Comparison of ENCODE assay signal across 10 mouse cellular contexts in genomic region chr11:49934322-49934721, GRCm38 (mm10). TPM values are rescaled to one million over a fixed set of nuclear protein-coding genes. Genes with fewer than 3 reads are reported as not detected.
A peak's percentile ranks its signal among the peaks of the same experiment; 100 is the strongest.
DNase-seq lines count a peak whose midpoint lies in the region; TF ChIP-seq lines count a peak whose summit lies in the region.
"Had no signal": no experiment of that assay in that cellular context is flagged by ENCODE, and none has a peak within 500 bp of the region (broad histone marks: within the 10 kb centered on the region; RNA-seq: fewer than 3 reads in every experiment).

No protein-coding gene starts in this region.

- no peaks in the 10 kb centered on the region for H3K36me3 ChIP-seq in embryonic facial prominence, embryonic 10.5 days (replicated peaks)
- H3K36me3 ChIP-seq: midbrain, embryonic 12.5 days had no signal

- 65% methylated on average over 10 of the region's 10 CpGs for WGBS in embryonic facial prominence, embryonic 10.5 days

- no peak overlapping the region for H3K4me3 ChIP-seq in layer of hippocampus, adult 2 months
- no peak overlapping the region for H3K4me3 ChIP-seq in embryonic fibroblast, embryonic 13.5 days (ENCODE audit: insufficient read depth, low read length)
- H3K4me3 ChIP-seq in embryonic facial prominence, embryonic 10.5 days, result no peak overlapping the region
- H3K4me3 ChIP-seq: erythroblast, embryonic 14.5 days; midbrain, embryonic 12.5 days had no signal

- no peaks in the 10 kb centered on the region for H3K27me3 ChIP-seq in embryonic facial prominence, embryonic 10.5 days (replicated peaks; ENCODE audit: low read depth, poor library complexity, severe bottlenecking)
- H3K27me3 ChIP-seq: midbrain, embryonic 12.5 days had no signal

- TF ChIP-seq CTCF in layer of hippocampus, adult 2 months (conservative IDR thresholded peaks at IDR 0.05), result no peak
- TF ChIP-seq CTCF in brain, embryonic 14.5 days (IDR thresholded peaks at IDR 0.05; ENCODE audit: borderline replicate concordance, extremely low read depth, insufficient read depth, insufficient read length), result no peak
- no peak for TF ChIP-seq CTCF in embryonic fibroblast, embryonic 13.5 days (IDR thresholded peaks at IDR 0.05; ENCODE audit: borderline replicate concordance, insufficient read depth, low read length)

- no peak overlapping the region for H3K27ac ChIP-seq in layer of hippocampus, adult 2 months
- peak overlapping the region; percentile 93 for H3K27ac ChIP-seq in embryonic fibroblast, embryonic 13.5 days (ENCODE audit: insufficient read depth, low read length)
- no peak overlapping the region for H3K27ac ChIP-seq in embryonic facial prominence, embryonic 10.5 days (replicated peaks)
- H3K27ac ChIP-seq: midbrain, embryonic 12.5 days had no signal

- TF ChIP-seq POLR2A in brain, embryonic 14.5 days (IDR thresholded peaks at IDR 0.05; ENCODE audit: borderline replicate concordance, extremely low read depth, insufficient read depth, insufficient read length, poor library complexity, severe bottlenecking), result no peak
- no peak for TF ChIP-seq POLR2A in embryonic fibroblast, embryonic 13.5 days (IDR thresholded peaks at IDR 0.05; ENCODE audit: low read depth, low read length)

- H3K9me3 ChIP-seq in embryonic facial prominence, embryonic 10.5 days, result no peaks in the 10 kb centered on the region
- H3K9me3 ChIP-seq: midbrain, embryonic 12.5 days had no signal

- peak; percentile 45 for DNase-seq in layer of hippocampus, adult 9-11 months
- DNase-seq in layer of hippocampus, adult 2 months (ENCODE audit: low spot score in 2 of 2), result no peak
- peak; percentile 57 for DNase-seq in brain, embryonic 14.5 days (ENCODE audit: low read depth)
- DNase-seq in lung, postnatal 36 days, result peak; percentile 27
- no peak for DNase-seq in adrenal gland, postnatal 36 days
- DNase-seq in embryonic facial prominence, embryonic 10.5 days (ENCODE audit: low spot score), result no peak
- DNase-seq: kidney, postnatal 25 days had no signal

- peaks cover 5% of the 10 kb centered on the region; the same call in 1 of the 2 replicates for H3K4me1 ChIP-seq in embryonic fibroblast, embryonic 13.5 days (ENCODE audit: control insufficient read depth, insufficient read depth, low read length)
- H3K4me1 ChIP-seq in embryonic facial prominence, embryonic 10.5 days, result peaks cover 42% of the 10 kb centered on the region

RNA-seq across cellular contexts. Expression of gene Rasgef1c, which starts 32.7 kb away (rescaled TPM):
- total RNA-seq in layer of hippocampus, adult 2 months (2021), result 1 to 10 TPM; 1.5 to 1.9 TPM
- polyA plus RNA-seq in brain, embryonic 14.5 days (2012; rRNA removed), result 10.4 and 16.4 TPM in 2 replicates
- not detected in 2 replicates for polyA plus RNA-seq in embryonic fibroblast, embryonic 13.5 days (2011; ENCODE audit: insufficient read length, low read depth, missing spikeins)
- total RNA-seq in adrenal gland, postnatal 36 days (2021), result under 1 TPM; 0.70 to 0.72 TPM
- polyA plus RNA-seq in embryonic facial prominence, embryonic 10.5 days (2016; fragmentation: Nextera tagmentation; extraction: Ambion mirVana), result 0.19 and 0.87 TPM in 2 replicates
- polyA plus RNA-seq: erythroblast, embryonic 14.5 days had no signal

Comparison
In these comparisons a context has a peak if more than half of its experiments do, and no peak if none do; other contexts are left out.
1. DNase-seq: peak in layer of hippocampus, adult 9-11 months (single experiment), brain, embryonic 14.5 days (single experiment) and lung, postnatal 36 days (single experiment); none in layer of hippocampus, adult 2 months (0 of 2), adrenal gland, postnatal 36 days (0 of 2) and embryonic facial prominence, embryonic 10.5 days (single experiment).